Mouse (Mus musculus) ES-Bruce4 (cell line): Measurements from ENCODE around the gene Klf11.

Experiments
- CTCF ChIP-seq: IDR thresholded peaks from one replicate; pipeline ENCODE4 v1.8.1; 2011; ENCODE audit warnings: low read depth, low read length
- POLR2A ChIP-seq: IDR thresholded peaks from one replicate; pipeline ENCODE4 v1.8.1; 2011; ENCODE audit warnings: low read length; ENCODE audit not compliant: insufficient read depth

DNA sequence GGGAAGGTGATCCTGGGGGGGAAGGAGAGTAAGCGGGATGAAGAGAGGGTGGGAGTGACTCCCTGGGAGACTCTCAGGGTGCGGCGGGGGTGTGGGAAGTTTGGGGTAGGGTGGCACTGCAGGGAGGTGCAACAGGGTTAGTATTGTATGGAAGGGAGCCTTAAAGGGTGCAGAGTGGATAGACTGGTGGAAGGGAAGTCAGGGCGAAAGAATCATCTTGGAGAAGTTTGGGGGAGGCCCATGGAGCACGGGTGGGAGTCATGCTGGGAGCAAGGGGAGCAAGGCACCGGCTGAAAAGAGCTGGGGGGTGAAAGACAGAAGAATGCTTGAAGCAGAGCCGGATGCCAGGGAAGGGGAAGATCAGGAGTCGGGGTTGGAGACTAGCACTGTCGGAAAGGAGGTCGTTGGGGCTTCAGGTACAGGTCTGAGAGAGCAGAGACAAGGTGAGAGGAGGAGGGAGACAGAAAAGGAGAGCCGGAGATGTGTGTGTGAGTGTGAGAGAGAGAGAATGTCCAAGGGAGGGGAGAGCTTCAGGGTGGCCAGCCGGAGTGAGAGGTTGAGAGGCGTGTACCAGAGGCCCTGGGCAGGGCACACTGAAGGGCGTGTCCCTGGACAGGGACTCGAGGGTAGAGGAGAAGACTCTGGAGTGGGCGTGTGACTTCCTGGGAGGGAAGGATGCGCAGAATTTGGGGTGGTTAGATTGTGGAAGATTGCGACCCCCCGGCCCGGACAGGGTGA is 30.4 kb downstream of the Klf11 start, which contains the start of gene Cys1:
- TF ChIP-seq CTCF (no peak), POLR2A (no peak)
